Mouse (Mus musculus): ENCODE data around the gene Aifm2.

DNA sequence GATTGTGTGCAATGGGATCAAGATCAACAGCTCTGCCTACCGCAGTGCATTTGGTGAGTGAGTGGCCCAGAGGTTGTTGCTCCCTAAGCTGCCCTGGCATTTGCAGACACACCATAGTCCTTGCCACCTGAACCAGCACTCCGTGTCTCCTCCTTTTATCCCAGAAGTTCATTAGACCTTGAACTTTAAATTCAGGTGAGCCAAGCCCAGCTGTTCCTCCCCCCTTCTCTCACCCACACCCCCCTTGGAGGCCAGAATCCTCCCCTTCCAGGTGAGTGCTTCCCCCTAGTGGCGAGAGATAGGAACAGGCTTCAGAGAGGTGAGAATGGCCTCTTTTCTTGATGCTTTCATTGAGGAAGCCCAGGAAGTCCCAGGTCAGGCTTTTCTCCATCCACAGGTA is 19.3 kb downstream of the Aifm2 start:
- no peak for TF ChIP-seq POLR2A (IDR thresholded peaks at IDR 0.05; ENCODE audit: control insufficient read depth, low read depth, low read length)
- peak; percentile 77 for TF ChIP-seq CTCF (IDR thresholded peaks at IDR 0.05; ENCODE audit: control insufficient read depth, insufficient read depth, insufficient replicate concordance, low read depth, low read length)

All from testis, adult 2 months (tissue).